ENCODE assay signal across 13 mouse cellular contexts in the genomic region with DNA sequence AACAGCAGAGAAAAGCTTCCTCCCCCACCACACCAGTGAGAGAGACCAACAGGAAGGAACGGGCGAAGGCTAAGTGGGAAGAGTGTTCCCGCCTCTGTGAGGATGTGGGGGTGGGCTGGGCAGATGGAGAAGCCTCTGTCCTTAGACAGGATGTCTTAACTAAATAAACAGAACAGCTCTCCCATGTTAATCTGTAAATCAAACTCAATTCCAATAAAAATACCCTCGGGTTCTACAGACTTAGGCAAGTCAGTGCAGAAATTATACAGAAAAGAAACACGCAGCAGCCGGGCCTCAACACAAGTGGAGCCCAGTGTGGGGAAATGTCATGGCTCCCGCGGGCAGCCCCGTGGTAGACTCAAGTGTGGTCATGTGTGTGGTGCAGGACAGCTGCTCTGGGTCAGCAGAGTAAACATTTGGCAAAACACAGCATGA. TPM values are rescaled to one million over a fixed set of nuclear protein-coding genes. Genes with fewer than 3 reads are reported as not detected.
A peak's percentile ranks its signal among the peaks of the same experiment; 100 is the strongest.
DNase-seq lines count a peak whose midpoint lies in the region; ATAC-seq and TF ChIP-seq lines count a peak whose summit lies in the region.
"Had no signal": no experiment of that assay in that cellular context is flagged by ENCODE, and none has a peak within 500 bp of the region (broad histone marks: within the 10 kb centered on the region; RNA-seq: fewer than 3 reads in every experiment).

No protein-coding gene starts in this region.

- H3K4me3 ChIP-seq in small intestine, adult 2 months (ENCODE audit: low read depth, low read length) = no peak overlapping the region
- no peak overlapping the region for H3K4me3 ChIP-seq in forebrain, embryonic 14.5 days (ENCODE audit: low read depth, low read length)
- H3K4me3 ChIP-seq: forebrain, embryonic 12.5 days; hindbrain, embryonic 10.5 days; limb, embryonic 10.5 days; megakaryocyte, embryonic 14.5 days; neural tube, embryonic 13.5 days had no signal

- TF ChIP-seq CTCF in small intestine, adult 2 months (IDR thresholded peaks at IDR 0.05; ENCODE audit: extremely low read depth, insufficient read length, insufficient replicate concordance, low read depth, low read length) = no peak

- ATAC-seq in frontal cortex, adult (ENCODE audit: low TSS enrichment) = peak; percentile 57; the same call in 1 of the 2 replicates
- ATAC-seq in forebrain, embryonic 14.5 days = no peak

- no peak overlapping the region for H3K9ac ChIP-seq in forebrain, embryonic 14.5 days (ENCODE audit: low read length)
- H3K9ac ChIP-seq: forebrain, embryonic 12.5 days; neural tube, embryonic 13.5 days had no signal

- no peaks in the 10 kb centered on the region for H3K36me3 ChIP-seq in small intestine, adult 2 months (ENCODE audit: control insufficient read depth, insufficient read depth, low read length)
- no peaks in the 10 kb centered on the region for H3K36me3 ChIP-seq in forebrain, embryonic 14.5 days (ENCODE audit: control insufficient read depth, insufficient read depth, low read length)
- H3K36me3 ChIP-seq: forebrain, embryonic 12.5 days; hindbrain, embryonic 10.5 days; limb, embryonic 10.5 days; neural tube, embryonic 13.5 days had no signal

- no peak overlapping the region for H3K4me2 ChIP-seq in forebrain, embryonic 14.5 days (ENCODE audit: low read length)
- H3K4me2 ChIP-seq: forebrain, embryonic 12.5 days; neural tube, embryonic 13.5 days had no signal

- no peaks in the 10 kb centered on the region for H3K27me3 ChIP-seq in small intestine, adult 2 months (ENCODE audit: control insufficient read depth, insufficient read depth, low read length)
- no peaks in the 10 kb centered on the region for H3K27me3 ChIP-seq in forebrain, embryonic 14.5 days (replicated peaks; ENCODE audit: control insufficient read depth, insufficient read depth, low read length)
- H3K27me3 ChIP-seq: forebrain, embryonic 12.5 days; neural tube, embryonic 13.5 days had no signal

- TF ChIP-seq POLR2A in small intestine, adult 2 months (IDR thresholded peaks at IDR 0.05; ENCODE audit: low read depth, low read length) = no peak

- no peaks in the 10 kb centered on the region for H3K9me3 ChIP-seq in forebrain, embryonic 14.5 days (replicated peaks; ENCODE audit: control insufficient read depth, low read length)
- H3K9me3 ChIP-seq: forebrain, embryonic 12.5 days; hindbrain, embryonic 10.5 days; limb, embryonic 10.5 days; neural tube, embryonic 13.5 days had no signal

- no peaks in the 10 kb centered on the region for H3K4me1 ChIP-seq in small intestine, adult 2 months (ENCODE audit: control insufficient read depth, insufficient read depth, insufficient read length, low read length)
- H3K4me1 ChIP-seq in forebrain, embryonic 14.5 days (ENCODE audit: control insufficient read depth, insufficient read depth, low read length) = no peaks in the 10 kb centered on the region
- H3K4me1 ChIP-seq: forebrain, embryonic 12.5 days; hindbrain, embryonic 10.5 days; limb, embryonic 10.5 days; neural tube, embryonic 13.5 days had no signal

- DNase-seq in frontal cortex, postnatal 25 days (ENCODE audit: low spot score in 2 of 2) = no peak
- DNase-seq in left cerebral cortex, adult 18-20 months (ENCODE audit: low spot score in 2 of 2) = peak; percentile 27 to 54
- no peak for DNase-seq in left cerebral cortex, adult 11 months (ENCODE audit: low spot score)
- DNase-seq in kidney, postnatal 14 days = peak; percentile 69
- no peak for DNase-seq in forebrain, embryonic 14.5 days (ENCODE audit: low spot score)
- DNase-seq in cerebellum, postnatal 36 days = no peak

- 56% methylated on average over 9 of the region's 9 CpGs for WGBS in small intestine, adult 2 months
- 80% methylated on average over 9 of the region's 9 CpGs for WGBS in forebrain, embryonic 14.5 days

- 0 out of 2 replicates have a peak overlapping the region, but pooled peaks have one; percentile 5 for H3K27ac ChIP-seq in small intestine, adult 2 months (ENCODE audit: insufficient read depth, low read depth, low read length)
- H3K27ac ChIP-seq in forebrain, embryonic 14.5 days (ENCODE audit: low read depth, low read length) = no peak overlapping the region
- H3K27ac ChIP-seq: forebrain, embryonic 12.5 days; hindbrain, embryonic 10.5 days; limb, embryonic 10.5 days; neural tube, embryonic 13.5 days had no signal

RNA-seq across cellular contexts. Expression of a gene that starts 7.4 kb away (rescaled TPM):
- total RNA-seq in left cerebral cortex, adult 18-20 months (2021) = under 1 TPM in 1 of 2 experiments, not detected in 1; 0.51 TPM
- polyA plus RNA-seq in small intestine, adult 2 months (2012; rRNA removed) = 0.19 and 0.41 TPM in 2 replicates
- polyA plus RNA-seq in forebrain, embryonic 14.5 days (2014; fragmentation: Nextera tagmentation; extraction: Ambion mirVana) = 0.33 and 0.93 TPM in 2 replicates

RNA-seq across cellular contexts. Expression of a gene that starts 33.6 kb away (rescaled TPM):
- total RNA-seq in left cerebral cortex, adult 18-20 months (2021) = 10 to 100 TPM; 58.0 to 61.3 TPM
- polyA plus RNA-seq in small intestine, adult 2 months (2012; rRNA removed) = 0.77 and 0.94 TPM in 2 replicates
- 1.0 and 2.7 TPM in 2 replicates for polyA plus RNA-seq in forebrain, embryonic 14.5 days (2014; fragmentation: Nextera tagmentation; extraction: Ambion mirVana)

RNA-seq across cellular contexts. Expression of a gene that starts 35.3 kb away (rescaled TPM):
- total RNA-seq in left cerebral cortex, adult 18-20 months (2021) = not detected
- polyA plus RNA-seq in small intestine, adult 2 months (2012; rRNA removed) = 152 and 830 TPM in 2 replicates
- not detected in 2 replicates for polyA plus RNA-seq in forebrain, embryonic 14.5 days (2014; fragmentation: Nextera tagmentation; extraction: Ambion mirVana)

RNA-seq across cellular contexts. Expression of a gene that starts 48.6 kb away (rescaled TPM):
- 100 to 1,000 TPM; 438 to 447 TPM for total RNA-seq in left cerebral cortex, adult 18-20 months (2021)
- polyA plus RNA-seq in small intestine, adult 2 months (2012; rRNA removed) = 2,280 and 2,994 TPM in 2 replicates
- 1,075 and 1,254 TPM in 2 replicates for polyA plus RNA-seq in forebrain, embryonic 14.5 days (2014; fragmentation: Nextera tagmentation; extraction: Ambion mirVana)

Comparison
In these comparisons a context has a peak if more than half of its experiments do, and no peak if none do; other contexts are left out.
1. DNase-seq: peak in left cerebral cortex, adult 18-20 months (2 of 2) and kidney, postnatal 14 days (single experiment); none in frontal cortex, postnatal 25 days (0 of 2), left cerebral cortex, adult 11 months (single experiment), forebrain, embryonic 14.5 days (single experiment) and cerebellum, postnatal 36 days (0 of 2).
2. RNA of a gene that starts 35.3 kb away (polyA plus RNA-seq): 152 to 830 TPM in small intestine, adult 2 months; not detected in forebrain, embryonic 14.5 days; every median in the first group is over 100 times any median in the second.